Mouse (Mus musculus) urinary bladder, postnatal 10 days (tissue): ENCODE data around the gene Sepsecs.
A peak's percentile ranks its signal among the peaks of the same experiment; 100 is the strongest.
"Not testable (repeated sequence)": the region's sequence is repeated elsewhere in the genome, so short reads cannot be mapped to it uniquely, and the experiment has no call there.

Experiments used
- DNase-seq: peaks from one replicate; pipeline ENCODE4 v3.0.0; 2022; ENCODE audit warnings: low spot score

Sepsecs gene

DNA sequence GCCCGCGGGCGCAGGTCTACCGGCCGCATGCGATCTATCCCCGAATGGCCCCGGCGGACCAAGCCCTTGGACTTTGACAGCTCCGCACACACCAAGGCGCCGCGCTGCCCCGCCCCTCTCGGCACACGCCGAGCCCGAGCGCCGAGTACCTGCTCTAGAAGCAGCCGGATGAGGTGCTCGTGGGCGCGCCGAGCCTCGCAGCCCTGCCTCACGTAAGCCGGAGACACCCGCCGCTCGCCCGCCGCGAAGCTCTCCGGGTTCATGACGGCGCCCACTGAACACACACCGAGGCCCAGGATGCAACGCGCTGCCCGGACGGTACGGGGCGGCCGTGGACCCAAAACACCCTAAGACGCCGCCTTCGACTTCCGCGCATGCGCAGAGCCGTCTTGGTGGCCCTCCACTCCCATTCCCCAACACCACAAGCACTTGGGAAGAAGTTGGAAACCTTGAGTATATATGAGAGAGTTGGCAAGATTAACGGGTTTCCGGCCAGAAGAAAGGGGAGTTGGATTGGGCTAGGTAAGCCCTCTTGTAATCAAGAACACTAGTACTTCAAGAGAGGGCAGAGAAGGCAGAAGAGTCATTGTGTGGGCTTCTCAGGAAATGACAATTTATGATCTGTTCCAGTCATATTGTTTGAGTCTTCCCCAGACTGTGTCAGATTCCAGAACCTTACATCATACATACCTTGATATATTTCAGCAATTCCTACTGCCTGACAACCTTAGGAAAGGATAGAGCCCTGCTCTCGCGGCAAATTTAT is at the start of gene Sepsecs:
Sepsecs (minus strand) TSS at position 283 of the 766 bp plus-strand sequence.
- DNase-seq, result peak; percentile 73

DNA sequence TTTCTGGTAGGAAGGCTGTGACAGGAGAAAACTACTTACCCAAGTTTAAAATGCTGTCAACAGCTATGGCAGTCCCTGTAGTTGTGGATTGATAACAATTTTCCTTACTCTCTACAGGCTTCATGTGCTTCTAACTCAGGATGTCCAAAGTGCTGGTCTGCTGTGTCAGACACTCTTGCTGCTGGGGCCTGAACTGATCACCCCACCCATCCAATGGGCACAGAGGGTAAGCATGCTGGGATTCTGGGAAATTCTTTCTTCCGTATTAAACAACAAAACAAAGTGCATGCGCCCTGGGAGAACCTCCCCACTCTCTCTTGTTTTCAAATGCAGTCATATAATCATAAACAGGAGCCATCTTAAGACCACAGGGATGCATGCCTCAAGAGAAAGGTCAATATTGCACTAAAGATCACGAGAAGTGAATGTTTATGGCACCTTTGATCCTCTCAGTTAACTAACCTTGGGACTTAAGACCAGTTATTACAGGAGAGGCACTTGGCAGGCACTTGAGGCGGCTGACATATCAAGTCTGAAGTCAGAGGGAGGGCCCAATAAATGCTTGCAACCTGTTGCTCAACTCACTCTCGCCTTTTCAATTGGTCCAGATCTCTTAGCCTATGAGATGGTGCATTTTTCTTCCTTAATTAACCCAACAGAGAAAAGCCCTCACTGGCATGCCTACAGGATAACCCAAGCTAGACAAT is 47.4 kb upstream of the Sepsecs start:
- DNase-seq, result no peak

DNA sequence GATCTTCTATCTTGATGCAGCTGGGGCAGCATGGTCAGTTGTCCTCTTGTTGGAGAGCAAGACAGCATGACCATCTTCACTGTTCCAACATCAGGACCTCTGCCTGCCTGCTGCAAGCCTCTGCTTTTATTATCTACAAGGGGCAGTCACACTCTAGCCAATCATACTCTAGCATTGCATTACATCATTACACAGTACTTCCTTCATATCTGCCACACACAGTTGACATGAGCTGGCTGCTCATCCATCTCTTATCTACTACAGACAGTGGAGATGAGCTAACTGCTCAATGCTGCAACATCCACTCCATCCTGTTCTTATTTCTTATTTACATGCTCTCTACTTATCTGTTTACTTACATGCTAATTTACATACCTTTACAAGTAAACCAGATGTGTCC is 43.2 kb upstream of the Sepsecs start:
- no peak for DNase-seq

DNA sequence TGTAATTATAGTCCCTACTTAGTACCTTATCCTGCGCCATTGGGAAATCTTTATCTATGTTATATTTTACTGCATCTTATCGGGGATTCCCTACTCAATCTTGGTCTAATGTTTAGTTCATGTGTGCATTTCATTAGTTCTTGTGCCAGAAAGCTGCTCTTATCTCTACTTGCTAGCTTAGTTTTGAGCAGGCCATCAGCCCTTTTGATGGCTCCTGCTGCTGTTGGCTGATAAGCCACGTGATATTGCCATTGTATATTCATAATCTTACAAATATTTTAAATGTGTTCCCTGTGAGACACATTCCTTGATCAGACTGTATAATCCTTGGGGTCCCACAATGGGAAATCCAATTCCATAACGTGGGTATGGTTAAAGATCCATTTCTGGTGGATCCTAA is 35.1 kb upstream of the Sepsecs start:
- DNase-seq, result no peak

DNA sequence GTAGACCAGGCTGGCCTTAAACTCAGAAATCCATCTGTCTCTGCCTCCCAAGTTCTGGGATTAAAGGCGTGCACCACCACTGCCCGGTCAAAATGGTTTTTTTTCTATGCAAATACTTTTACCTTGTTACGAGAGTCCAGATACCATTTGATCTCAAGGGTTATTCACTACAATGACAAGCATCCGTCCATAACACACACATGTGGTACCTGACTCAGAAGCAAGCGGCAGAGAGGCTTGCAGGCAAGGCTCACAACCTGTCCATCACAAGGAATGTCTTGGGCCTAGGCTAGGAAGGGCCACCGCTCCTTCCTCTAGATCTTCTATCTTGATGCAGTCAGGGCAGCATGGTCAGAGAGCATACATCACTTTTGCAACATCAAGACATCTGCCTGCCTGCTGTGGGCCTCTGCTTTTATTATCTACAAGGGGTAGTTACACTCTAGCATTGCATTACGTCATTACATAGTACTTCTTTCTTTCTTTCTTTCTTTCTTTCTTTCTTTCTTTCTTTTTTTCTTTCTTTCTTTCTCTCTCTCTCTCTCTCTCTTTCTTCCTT is 28.5 kb upstream of the Sepsecs start:
- DNase-seq, result not testable (repeated sequence)

DNA sequence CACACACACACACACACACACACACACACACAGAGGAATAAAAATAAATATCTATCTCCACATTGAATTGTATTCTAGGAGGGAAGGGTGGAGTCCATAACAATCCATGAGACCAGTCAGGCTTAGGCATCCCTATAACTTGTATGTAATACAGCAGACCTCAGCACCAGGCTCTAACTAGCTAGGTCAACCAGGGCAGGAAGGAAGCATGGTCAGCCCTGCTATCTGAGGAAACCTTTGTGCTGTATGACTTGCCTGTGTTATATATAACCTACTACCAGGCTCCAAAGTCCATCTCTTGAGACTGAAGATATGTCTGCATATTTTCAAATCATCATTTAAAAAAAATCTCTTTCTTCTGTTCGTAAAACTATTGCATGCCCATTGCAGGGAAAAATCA is 27.8 kb upstream of the Sepsecs start:
- no peak for DNase-seq

DNA sequence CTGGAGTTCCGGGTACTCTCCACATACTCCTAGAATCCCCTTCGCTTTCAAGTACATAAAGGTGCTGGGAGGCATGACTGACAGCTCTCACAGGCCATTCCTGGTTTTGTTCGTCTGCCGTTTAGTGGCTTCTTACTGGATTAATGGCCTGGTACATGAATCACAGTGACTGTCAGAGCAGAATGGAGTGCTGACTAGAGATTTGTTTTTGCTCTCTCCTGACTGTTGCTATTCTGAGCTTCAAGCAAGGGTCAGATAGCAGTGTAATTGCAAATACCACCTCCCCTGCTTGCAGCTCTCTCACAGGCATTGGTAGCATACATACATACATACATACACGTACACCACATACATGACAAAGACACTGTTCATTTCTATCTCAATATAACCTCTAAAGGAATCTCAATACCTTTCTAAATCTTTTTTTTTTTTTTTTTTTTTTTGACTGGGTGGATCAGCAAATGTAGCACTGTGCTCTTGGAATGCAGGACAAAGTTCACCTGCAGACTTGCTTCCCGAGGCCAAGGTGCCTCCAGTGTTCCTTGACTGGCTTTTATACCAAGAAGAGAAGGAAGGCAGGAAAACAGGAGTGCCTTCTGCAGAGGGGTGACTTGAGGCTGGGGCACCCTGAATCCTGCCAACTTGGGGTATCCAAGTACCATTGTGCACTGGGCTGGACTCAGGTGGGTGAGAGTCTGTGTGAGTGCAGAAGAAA is 18.4 kb upstream of the Sepsecs start:
- DNase-seq, result no peak

DNA sequence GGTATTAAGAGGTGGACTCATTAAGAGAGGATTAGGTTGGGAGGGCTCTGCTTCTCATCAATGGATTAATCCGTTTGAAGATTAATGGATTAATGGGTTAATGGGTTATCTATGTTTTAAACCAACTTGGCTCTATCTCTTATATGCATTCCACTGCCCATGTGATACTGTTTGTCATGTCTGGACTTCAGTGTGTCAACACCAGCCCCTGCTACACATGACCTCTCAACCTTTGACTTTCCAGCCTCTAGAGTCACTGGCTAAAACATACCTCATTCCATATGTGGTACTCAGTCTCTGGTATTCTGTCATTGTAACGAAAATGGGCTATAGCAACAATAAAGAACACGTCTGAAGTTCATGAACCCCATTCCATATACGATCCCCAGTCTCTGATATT is 11.6 kb upstream of the Sepsecs start:
- DNase-seq, result no peak

DNA sequence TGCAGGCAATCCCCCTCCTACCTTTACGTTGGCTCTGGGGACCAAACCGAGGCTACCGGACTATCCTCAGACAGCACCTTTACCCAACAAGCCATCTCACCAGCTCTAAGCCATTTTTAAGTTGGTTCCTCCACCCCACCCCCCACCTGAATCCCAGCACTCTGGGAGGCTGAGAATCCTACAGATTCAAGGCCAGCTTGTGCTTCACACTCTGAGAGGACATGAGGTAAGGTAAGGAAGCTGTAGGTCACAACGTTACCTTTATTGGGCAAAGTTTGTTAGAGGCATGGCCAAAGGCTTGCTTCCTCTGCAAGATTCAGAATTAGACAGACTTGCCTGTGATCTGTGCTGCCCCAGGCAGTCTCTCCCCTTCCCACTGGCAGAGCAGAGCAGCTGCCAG is 10.7 kb upstream of the Sepsecs start:
- no peak for DNase-seq

DNA sequence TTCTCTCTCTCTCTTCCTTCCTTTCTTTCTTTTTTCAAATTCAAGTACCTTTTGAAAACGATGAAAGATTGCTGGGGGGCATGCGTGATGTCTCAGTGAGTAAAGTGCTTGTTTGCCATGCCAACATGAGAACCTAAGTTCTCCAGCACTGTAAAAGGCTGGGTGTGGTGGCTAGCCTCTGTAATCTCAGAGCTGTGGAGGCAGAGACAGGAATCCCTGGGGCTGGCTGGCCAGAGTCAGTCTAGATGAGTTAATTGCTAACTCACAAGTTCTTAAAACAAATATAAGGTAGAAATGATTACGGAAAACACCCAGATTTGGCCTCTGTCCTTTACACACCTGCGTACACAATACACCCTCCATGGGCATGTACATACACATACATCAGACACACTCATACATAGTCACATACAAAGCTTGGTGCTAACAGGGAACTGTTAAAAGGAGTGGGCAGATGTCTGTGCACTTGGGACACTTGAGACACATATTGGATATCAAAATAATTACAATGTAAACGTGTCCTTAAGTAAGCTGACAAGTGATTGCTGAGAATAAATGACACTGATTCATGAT is 9.1 kb upstream of the Sepsecs start:
- no peak for DNase-seq

DNA sequence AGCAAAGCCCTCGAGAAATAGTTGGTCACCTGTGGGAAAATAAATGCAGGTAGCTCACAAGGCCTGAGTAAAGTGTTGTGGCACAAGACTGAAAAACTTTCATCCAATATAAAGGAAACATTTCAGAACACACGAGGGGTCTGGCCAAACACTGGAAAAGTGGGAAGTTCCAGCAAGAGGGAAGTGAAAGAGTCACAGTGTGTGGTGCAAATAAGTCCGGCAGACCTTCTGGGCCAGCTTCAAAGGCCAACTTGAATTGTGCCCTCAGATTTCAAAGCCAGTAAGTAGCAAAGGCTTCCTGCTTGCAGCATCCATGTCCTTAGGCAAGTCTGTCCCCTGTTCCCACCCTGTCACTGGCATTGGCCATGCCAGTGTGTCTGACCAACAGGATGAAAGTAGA is 7.6 kb upstream of the Sepsecs start:
- DNase-seq, result no peak

DNA sequence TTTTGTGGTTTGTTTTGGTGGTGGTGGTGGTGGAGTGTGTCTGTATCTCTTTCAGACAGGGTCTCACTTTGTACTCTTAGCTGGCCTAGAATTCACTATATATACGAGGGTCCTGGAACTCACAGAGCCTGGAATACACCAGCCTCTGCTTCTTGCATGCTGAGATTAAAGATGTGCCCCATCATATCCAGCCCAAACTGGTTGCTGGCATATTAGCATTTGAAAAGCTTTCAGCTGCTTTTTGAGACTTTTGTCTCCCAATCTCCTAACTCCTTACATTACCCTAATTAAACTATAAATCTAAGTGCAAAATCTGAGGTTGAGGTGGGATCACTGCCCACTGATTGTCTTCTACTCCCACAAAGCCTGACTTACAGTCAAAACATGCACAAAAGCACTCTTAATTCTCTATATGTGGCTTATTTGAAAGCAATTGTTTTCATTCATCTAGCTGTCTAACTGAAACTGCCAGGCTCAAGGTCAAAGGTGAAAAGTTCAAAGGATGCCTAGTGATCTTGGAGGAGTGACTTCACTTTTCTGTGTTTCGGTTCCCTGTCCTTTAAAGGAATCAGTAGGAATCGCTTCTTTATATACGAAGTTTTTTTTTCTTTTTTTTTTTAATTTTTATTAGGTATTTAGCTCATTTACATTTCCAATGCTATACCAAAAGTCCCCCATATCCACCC is 5.0 kb upstream of the Sepsecs start:
- no peak for DNase-seq

DNA sequence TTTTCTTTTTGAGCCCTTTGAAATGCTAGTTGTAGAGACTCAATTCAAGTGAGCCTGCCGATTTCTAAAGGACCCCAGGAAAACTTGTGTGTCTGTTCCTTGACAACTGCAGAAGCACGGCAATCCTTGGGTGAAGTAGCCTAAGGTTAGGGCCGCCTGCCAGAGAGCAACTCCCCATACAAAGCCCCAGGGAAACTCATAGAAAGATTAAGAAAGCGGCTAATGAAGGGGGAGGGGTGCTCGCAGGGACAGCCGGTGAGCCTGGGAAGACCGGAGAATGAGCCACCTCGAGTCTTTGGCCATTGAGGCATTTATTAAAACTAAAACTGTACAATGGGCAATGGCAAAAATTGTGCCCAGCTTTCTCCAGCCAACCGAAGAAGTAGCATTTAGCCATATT is 3.8 kb upstream of the Sepsecs start:
- DNase-seq, result no peak

DNA sequence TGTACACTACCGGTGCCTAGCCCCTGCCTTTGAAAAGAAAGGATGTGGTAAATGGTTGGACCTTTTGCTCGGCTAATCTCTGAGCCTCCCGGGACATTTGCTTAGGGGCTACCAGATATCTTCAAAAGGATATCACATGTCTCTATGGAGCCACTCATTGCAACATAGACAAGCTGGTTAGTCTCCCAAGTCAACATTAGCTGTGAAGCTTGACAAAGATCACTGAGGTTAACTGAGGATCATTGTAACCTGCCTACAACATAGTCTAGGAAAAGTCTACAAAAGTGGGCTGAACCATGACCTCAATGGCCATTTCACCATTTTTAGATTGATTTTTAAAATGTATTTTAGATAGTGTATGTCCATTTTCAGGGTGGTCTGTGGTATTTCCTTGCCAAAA is 1.2 kb upstream of the Sepsecs start:
- no peak for DNase-seq

DNA sequence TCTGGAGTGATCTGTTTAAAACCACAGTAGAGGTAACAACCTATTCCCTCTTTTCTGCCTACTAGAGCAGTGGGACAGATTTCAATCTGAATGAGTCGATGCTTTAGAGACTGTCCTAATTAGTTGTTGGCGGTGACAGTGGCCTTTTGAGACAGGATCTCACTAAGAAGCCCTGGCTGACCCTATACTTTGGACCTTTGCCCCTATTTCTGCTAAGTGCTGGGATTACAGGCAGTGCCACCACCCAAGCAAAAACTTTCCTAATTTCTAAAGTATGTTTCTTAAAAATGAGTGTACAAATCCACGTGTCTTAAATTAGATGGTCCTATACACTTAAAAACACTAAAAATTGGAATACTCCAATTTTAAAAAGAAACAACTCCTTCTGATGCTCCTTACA is 2.7 kb downstream of the Sepsecs start:
- DNase-seq, result no peak

DNA sequence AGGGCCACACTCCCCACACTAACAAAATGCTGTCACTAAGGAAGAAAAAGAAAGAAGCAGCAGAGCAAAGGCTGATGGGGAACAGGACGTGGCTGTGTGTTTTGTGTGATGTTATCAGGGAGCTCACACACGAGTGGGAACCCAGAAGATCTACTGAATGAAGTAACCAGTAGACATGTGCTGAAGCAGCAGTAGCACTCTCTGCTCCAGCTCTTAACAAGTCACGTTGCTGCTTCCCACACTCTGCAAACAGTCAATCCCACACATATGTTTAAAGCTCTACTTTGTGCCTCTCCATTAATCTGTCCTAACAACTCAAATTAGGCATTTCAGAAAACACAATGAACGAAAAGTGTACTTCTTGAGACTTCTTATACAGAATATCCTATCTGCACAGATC is 11.6 kb downstream of the Sepsecs start:
- no peak for DNase-seq

DNA sequence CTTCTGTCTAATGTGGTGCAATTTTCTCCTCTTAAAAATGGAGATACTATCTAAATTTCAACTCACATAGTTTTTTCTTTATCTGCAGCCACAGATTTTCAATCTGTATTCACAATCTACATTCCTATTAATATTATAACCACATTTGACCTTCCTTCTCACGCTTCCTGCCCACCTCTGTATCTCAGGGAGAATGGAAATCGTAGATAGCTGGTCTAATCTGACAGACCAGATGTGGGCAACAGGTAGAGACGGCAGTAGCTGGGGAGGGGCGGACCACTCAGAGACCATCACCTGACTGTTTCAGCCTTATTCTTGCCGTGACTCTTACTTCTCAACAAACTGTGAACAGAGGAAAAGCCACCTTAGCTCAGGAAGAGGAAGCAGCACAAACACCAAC is 12.2 kb downstream of the Sepsecs start:
- DNase-seq, result no peak

DNA sequence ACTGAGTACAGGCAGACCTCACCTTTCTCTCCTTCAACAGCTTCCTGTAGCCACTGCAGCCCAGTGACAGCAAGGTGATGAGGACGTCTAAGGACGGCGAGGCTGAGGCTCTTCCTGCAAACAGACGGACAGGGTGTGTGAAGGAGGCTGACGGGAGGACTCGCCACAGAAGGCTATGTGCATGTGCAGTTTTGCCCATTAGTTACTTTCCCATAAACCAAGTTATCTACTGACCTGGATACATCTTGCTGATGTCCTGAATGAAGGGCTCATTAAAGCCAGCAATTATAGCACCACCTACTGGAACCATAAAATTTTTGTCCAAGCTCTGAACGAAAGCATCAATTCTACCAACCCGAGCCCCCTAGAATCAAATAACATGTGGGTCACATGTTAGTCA is 13.5 kb downstream of the Sepsecs start:
- no peak for DNase-seq

DNA sequence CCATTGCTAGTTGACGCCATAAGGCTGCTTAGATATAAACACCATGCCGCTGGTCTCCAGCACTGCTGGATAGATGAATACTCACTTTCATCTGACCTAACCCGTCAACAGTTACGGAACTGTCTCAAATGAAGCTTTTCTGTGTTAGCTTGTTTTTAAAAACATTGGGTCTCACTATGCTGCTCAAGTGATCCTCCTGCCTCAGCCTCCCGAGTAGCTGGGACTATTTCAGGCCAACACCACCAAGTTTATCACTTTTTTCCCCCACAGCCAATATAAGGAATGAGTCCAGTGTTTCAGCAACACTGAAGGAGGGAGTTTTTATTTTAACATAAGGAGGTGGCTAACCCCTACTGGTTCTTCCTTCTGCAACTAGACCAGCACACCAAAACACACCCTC is 14.5 kb downstream of the Sepsecs start:
- DNase-seq, result no peak

DNA sequence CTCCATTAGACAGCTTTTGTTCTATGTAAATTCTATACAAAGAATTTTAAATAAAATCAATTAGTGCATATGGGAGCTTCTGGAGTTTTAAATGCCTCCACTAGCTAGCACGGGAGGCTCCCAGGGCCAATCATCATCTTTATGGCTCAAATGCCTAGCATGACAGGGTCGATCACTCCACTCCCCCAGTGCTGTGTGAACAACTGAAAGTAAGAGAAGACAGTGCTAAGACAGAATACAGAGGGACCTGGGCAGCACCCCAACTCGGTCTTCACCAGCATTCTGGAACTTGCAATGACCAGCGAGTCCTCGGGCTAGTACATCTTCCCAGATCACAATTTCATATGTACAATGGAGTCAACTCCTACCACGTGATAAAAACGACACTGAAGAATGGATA is 16.9 kb downstream of the Sepsecs start:
- DNase-seq, result no peak

DNA sequence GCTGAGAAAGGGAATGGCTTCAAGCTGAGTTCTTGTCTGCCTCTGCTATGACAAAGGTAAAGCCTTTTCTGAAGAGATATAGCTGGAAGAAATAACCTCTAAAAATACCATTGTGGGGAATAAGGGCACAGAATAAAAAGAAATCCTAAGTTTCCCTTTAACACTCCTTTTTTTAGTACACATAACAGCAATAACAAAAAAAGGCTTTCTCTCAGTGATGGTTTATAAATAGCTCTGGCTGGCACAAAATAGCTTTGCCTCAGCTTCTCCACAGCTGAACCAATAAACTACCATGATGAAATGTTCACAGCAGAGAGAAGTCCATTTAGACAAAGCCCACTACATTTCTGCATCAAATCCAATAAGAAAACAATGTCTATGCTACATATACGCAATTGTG is 17.4 kb downstream of the Sepsecs start:
- DNase-seq, result no peak
